Mouse (Mus musculus): ENCODE data around the gene Eif4b. TPM values are rescaled to one million over a fixed set of nuclear protein-coding genes. Genes with fewer than 3 reads are reported as not detected.
A peak's percentile ranks its signal among the peaks of the same experiment; 100 is the strongest.

Gene Eif4b
- polyA plus RNA-seq, 1 experiment from 2014 or later = 125 TPM

DNA sequence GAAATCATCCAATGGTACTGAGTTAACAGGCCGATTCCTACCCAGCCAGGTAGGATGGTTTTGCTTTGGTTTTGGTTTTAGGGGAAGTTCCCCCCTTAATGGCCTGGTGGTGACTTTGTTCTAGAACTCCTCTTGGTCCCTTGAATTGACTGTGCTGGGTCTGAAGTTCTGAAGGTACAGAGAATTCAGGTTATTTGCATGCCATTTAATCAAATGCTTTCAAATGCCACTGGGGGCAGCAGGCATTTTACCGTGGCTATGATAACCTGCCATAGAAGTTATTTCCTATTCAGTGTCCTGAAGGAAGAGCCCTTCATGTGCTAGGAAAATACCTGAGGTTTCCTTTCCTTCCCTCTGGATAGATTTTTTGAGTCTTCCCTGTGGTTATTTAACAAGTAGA, 6.9 kb downstream of the Eif4b start:
- H3K9me3 ChIP-seq (replicated peaks) = no peaks in the 10 kb centered on the region
- H3K27me3 ChIP-seq (ENCODE audit: low read depth, poor library complexity, severe bottlenecking) = no peaks in the 10 kb centered on the region
- peaks cover 9% of the 10 kb centered on the region for H3K4me1 ChIP-seq
- H3K27ac ChIP-seq (replicated peaks) = no peak overlapping the region
- DNase-seq (ENCODE audit: low spot score) = no peak
- peaks cover 73% of the 10 kb centered on the region for H3K36me3 ChIP-seq
- H3K4me3 ChIP-seq = no peak overlapping the region
- WGBS = 78% methylated on average over 2 of the region's 2 CpGs

DNA sequence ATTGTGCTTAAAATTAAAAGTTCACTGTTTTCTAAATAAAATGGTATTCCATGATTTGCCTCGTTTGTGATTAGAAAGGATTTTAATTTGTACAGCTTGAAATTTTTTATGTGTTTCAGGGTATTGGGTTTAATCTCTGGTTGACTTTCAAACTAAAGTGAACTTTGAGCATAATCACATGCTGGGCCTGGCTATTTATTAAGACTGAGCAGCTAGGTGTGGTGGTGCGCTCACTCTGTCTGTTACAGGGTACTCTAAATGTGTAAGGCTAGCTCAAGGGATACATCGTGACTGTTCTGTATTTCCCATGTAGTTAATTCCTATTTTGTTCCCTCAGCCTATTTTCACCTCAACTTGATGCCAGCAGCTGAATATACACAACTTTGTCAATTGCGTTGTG, 8.6 kb downstream of the Eif4b start:
- DNase-seq (ENCODE audit: low spot score) = no peak
- no peak overlapping the region for H3K4me3 ChIP-seq
- WGBS = 91% methylated on average over 4 of the region's 4 CpGs
- H3K36me3 ChIP-seq = peaks cover 85% of the 10 kb centered on the region
- H3K4me1 ChIP-seq = no peaks in the 10 kb centered on the region
- H3K9me3 ChIP-seq (replicated peaks) = no peaks in the 10 kb centered on the region
- no peak overlapping the region for H3K27ac ChIP-seq (replicated peaks)
- H3K27me3 ChIP-seq (ENCODE audit: low read depth, poor library complexity, severe bottlenecking) = no peaks in the 10 kb centered on the region

DNA sequence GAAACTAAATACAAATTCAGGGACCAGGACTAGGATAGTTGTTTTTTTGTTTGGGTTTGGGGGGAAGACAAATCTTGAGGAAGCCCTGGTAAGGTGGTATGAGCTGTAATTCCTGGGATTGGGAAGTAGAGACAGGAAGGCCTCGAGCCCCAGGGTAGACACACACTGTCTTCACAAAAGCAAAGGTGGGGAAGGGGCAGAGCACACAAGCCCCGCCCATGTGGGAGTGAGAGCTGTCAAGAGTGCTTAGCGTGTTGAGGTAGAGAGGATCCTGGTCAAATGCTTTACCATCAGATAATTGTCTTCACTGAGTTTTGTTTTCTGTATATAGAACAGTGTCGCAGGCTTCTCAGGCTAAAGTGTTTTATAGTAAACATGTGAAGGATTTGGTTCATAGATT, 9.5 kb downstream of the Eif4b start:
- no peaks in the 10 kb centered on the region for H3K4me1 ChIP-seq
- peaks cover 89% of the 10 kb centered on the region for H3K36me3 ChIP-seq
- H3K9me3 ChIP-seq (replicated peaks) = no peaks in the 10 kb centered on the region
- WGBS = 87% methylated on average over 4 of the region's 4 CpGs
- H3K4me3 ChIP-seq = no peak overlapping the region
- no peak overlapping the region for H3K27ac ChIP-seq (replicated peaks)
- DNase-seq (ENCODE audit: low spot score) = no peak
- H3K27me3 ChIP-seq (ENCODE audit: low read depth, poor library complexity, severe bottlenecking) = no peaks in the 10 kb centered on the region

DNA sequence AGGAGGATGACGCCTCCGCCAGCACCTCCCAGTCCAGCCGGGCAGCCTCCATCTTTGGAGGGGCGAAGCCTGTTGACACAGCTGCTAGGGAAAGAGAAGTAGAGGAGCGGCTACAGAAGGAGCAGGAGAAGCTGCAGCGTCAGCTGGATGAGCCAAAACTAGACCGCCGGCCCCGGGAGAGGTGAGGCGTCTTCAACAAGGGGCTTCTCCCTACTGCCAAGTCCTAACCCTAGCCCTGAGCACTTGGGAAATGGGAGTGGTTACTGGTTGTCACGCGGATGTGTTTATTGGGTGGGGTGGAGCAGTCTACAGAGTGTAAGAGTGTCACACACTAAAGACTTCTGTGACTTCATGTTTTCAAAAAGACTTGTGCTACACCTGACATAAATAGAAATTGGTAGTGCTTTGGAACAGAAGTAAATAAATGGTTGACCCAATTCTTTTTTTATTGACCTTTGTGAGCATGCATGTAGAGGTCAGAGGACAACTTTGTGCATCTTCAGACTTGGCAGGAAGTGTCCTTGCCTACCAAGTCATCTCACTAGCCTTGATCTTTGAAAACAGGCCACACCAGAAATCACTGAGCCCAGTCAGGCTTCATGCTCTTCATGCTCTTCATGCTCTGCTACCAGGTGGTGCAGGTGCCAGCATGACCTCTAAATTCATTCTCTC, 16.5 kb downstream of the Eif4b start:
- H3K27ac ChIP-seq (replicated peaks) = no peak overlapping the region
- WGBS = 88% methylated on average over 12 of the region's 12 CpGs
- no peaks in the 10 kb centered on the region for H3K9me3 ChIP-seq (replicated peaks)
- H3K27me3 ChIP-seq (ENCODE audit: low read depth, poor library complexity, severe bottlenecking) = no peaks in the 10 kb centered on the region
- H3K4me3 ChIP-seq = no peak overlapping the region
- no peaks in the 10 kb centered on the region for H3K4me1 ChIP-seq
- DNase-seq (ENCODE audit: low spot score) = no peak
- peaks cover 100% of the 10 kb centered on the region for H3K36me3 ChIP-seq

DNA sequence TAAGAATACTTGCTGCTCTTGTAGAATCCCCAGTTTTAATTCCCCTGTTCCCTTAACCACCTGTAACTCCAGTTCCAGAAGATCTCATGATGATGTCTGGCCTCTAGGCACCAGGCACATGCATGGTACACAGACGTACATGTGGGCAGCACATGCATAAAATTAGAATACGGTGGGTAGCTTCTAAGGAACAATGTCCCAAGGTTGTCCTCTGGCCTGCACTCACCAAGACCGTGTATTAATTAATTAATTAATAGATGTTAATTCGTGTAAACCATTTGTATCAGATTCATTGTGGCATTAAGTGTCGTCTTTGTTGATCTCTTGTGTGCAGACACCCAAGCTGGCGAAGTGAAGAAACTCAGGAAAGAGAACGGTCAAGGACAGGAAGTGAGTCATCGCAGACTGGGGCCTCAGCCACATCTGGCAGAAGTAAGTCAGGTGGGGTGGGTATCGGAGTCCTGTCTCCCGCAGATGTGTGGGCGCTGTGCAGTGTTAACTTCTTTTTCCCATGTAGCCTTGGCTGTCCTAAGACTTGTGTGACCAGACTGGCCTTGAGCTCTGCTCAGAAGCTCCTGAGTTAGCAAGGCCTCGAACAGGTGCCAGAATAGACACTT, 17.6 kb downstream of the Eif4b start:
- Histone ChIP-seq H3K9me3 (replicated peaks) (no peaks in the 10 kb centered on the region), H3K27me3 (ENCODE audit: low read depth, poor library complexity, severe bottlenecking) (no peaks in the 10 kb centered on the region), H3K36me3 (peaks cover 100% of the 10 kb centered on the region), H3K4me3 (no peak overlapping the region), H3K4me1 (no peaks in the 10 kb centered on the region), H3K27ac (replicated peaks) (no peak overlapping the region)
- no peak for DNase-seq (ENCODE audit: low spot score)
- WGBS = 92% methylated on average over 12 of the region's 12 CpGs

DNA sequence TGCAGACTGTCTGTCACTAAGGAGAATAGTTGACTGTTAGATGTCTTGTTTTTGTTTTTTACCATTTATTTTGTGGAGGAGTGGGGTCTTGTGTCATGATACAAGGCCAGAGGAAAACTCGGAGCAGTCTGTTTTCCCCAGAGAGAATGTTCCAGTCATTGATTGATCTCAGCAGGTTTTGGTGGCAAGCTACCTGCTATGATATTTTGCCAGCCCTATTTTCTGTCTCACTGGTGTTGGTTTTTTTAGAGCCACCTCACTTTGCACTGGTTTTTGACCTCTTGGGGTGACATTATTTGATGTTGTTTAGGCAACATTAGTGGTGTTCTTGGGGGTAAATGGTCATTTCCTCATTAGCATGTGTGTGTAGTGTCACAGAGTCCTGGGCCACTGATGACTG, 18.1 kb downstream of the Eif4b start:
- no peak for DNase-seq (ENCODE audit: low spot score)
- Histone ChIP-seq H3K27ac (replicated peaks) (no peak overlapping the region), H3K27me3 (ENCODE audit: low read depth, poor library complexity, severe bottlenecking) (no peaks in the 10 kb centered on the region), H3K36me3 (peaks cover 100% of the 10 kb centered on the region), H3K4me3 (no peak overlapping the region), H3K9me3 (replicated peaks) (no peaks in the 10 kb centered on the region), H3K4me1 (no peaks in the 10 kb centered on the region)
- WGBS = 88% methylated on average over 1 of the region's 1 CpGs

DNA sequence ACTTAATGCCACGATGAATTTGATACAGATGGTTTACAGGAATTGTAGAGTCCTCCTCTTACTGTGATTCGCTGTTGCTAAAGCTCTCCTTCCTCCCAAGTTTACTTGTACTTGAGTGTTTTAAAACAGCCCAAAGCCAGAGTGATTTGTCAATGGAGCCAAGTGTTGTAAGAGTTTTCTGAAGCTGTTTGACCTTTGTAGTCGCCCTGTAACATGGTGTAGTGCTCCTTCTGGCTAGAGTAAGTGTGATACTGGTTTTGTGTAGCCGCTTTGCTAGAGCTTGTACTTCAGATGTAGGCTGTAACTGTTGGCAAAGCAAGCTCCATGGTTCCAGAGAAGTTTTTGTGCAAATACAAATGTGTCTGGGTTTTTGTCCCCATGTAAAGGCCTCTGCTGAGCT, 18.6 kb downstream of the Eif4b start:
- 0 out of 2 replicates have a peak, but pooled peaks cover 2% of the 10 kb centered on the region for H3K27me3 ChIP-seq (ENCODE audit: low read depth, poor library complexity, severe bottlenecking)
- H3K4me1 ChIP-seq = 0 out of 2 replicates have a peak, but pooled peaks cover 2% of the 10 kb centered on the region
- DNase-seq (ENCODE audit: low spot score) = no peak
- peaks cover 99% of the 10 kb centered on the region for H3K36me3 ChIP-seq
- WGBS = 93% methylated on average over 4 of the region's 4 CpGs
- no peak overlapping the region for H3K27ac ChIP-seq (replicated peaks)
- H3K9me3 ChIP-seq (replicated peaks) = no peaks in the 10 kb centered on the region
- no peak overlapping the region for H3K4me3 ChIP-seq

DNA sequence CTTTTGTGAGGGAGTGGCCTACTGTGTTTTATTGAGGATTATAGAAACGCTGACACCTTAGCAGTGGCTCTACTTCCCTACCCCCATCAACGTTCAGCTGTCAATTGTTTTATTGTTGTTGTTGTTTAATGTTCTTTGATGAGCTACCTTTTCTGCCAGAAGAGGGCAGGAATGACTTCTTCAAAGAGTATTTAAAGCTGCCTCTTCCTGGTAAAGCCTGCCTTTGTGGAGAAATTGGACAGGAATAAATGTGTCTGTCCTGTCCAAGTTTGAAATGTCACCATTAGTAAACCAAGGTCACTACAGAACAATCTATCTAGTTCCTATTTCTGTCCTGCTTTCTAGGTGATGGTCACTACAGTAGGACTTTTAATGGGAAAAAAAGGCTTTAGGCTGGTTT, 20.6 kb downstream of the Eif4b start:
- no peak overlapping the region for H3K27ac ChIP-seq (replicated peaks)
- H3K4me1 ChIP-seq = peaks cover 13% of the 10 kb centered on the region
- peaks cover 21% of the 10 kb centered on the region for H3K27me3 ChIP-seq (ENCODE audit: low read depth, poor library complexity, severe bottlenecking)
- 88% methylated on average over 2 of the region's 2 CpGs for WGBS
- no peak overlapping the region for H3K4me3 ChIP-seq
- H3K36me3 ChIP-seq = peaks cover 93% of the 10 kb centered on the region
- H3K9me3 ChIP-seq (replicated peaks) = no peaks in the 10 kb centered on the region
- DNase-seq (ENCODE audit: low spot score) = no peak

DNA sequence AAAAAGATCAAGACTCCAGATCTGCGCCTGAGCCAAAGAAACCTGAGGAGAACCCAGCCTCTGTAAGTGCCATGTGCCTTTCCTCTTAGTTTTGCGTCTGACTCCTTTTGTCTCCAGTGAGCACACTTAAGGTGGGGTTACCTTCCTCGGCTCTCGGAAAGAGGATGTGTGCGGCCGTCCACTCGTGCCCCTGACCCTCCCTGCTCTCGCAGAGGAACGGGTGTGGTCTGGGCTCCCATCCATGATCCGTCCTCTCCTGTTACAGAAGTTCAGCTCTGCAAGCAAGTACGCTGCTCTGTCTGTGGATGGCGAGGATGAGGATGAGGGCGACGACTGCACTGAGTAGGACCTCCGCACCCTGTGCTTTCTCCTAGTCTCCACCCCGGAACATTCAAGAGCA, 21.4 kb downstream of the Eif4b start:
- Histone ChIP-seq H3K4me1 (peaks cover 21% of the 10 kb centered on the region), H3K4me3 (no peak overlapping the region), H3K9me3 (replicated peaks) (no peaks in the 10 kb centered on the region), H3K36me3 (peaks cover 85% of the 10 kb centered on the region), H3K27ac (replicated peaks) (no peak overlapping the region), H3K27me3 (ENCODE audit: low read depth, poor library complexity, severe bottlenecking) (peaks cover 29% of the 10 kb centered on the region)
- no peak for DNase-seq (ENCODE audit: low spot score)
- WGBS = 92% methylated on average over 16 of the region's 16 CpGs

DNA sequence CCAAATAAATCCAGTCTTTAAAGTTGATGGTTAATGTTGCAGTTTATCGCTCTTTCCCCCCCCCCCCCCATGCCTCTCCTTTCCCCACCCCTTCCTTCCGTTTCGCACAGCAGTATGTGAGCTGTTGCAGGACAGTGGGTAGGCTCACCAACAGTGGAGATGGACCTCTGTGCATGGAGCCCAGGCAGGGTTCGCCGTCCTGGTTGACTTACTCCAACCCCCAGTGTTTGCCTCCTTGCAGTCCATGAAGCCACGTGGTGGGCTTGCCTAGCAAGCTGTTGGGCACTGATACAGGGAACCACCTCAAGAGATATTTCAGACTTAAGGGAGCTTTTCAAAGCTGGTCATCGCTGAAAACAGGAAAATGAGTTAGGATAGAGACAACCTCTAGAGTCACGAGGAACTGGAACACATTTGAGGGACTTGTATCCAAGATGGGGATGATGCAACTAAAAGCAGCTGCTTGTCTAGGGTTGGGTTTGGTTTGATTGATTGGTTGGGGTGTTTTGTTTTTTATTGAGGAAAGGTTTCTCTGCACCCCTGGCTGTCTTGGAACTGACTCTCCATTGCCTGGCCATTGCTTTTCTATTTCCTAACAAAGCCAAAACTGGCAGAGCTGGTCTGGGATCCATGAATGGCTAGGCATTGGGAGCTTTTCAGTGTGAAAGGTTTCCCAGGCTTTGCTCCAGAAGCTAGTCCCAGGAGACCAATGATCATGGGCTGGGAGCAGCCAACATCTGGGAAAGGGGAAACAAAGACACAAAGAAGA, 23.8 kb downstream of the Eif4b start:
- Histone ChIP-seq H3K4me3 (no peak overlapping the region), H3K27me3 (ENCODE audit: low read depth, poor library complexity, severe bottlenecking) (peaks cover 48% of the 10 kb centered on the region), H3K4me1 (peaks cover 44% of the 10 kb centered on the region), H3K36me3 (peaks cover 61% of the 10 kb centered on the region), H3K27ac (replicated peaks) (no peak overlapping the region), H3K9me3 (replicated peaks) (no peaks in the 10 kb centered on the region)
- no peak for DNase-seq (ENCODE audit: low spot score)
- 84% methylated on average over 8 of the region's 8 CpGs for WGBS

DNA sequence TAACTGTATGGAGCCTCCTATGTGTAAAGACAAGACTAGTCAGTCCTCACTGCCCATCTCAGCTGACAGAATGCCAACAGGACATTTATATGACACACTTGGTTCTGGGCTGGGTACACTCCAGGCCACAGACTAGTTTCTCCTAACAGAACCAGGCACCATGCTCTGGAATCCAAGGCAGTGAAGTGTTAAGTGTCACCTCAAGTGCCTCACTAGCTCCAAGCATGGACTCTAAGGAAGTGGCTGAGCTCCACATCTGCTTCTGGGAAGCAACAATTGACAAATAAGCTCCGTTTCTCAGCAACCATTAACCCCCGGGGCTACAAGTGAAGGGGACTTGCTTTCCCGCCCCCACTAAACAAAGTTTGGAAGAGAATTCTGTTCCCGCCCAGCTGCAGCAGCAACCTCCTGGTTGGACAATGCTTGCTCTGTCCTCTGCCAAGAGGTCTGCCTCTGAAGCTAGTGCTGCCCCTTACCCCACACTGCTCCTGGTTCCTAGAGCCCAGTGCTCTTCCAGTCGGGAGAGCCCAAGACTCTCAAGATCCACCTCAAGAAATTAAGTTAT, 24.5 kb downstream of the Eif4b start:
- Histone ChIP-seq H3K4me3 (no peak overlapping the region), H3K27me3 (ENCODE audit: low read depth, poor library complexity, severe bottlenecking) (peaks cover 56% of the 10 kb centered on the region), H3K27ac (replicated peaks) (no peak overlapping the region), H3K36me3 (peaks cover 54% of the 10 kb centered on the region), H3K4me1 (peaks cover 52% of the 10 kb centered on the region), H3K9me3 (replicated peaks) (no peaks in the 10 kb centered on the region)
- 33% methylated on average over 5 of the region's 5 CpGs for WGBS
- DNase-seq (ENCODE audit: low spot score) = no peak

DNA sequence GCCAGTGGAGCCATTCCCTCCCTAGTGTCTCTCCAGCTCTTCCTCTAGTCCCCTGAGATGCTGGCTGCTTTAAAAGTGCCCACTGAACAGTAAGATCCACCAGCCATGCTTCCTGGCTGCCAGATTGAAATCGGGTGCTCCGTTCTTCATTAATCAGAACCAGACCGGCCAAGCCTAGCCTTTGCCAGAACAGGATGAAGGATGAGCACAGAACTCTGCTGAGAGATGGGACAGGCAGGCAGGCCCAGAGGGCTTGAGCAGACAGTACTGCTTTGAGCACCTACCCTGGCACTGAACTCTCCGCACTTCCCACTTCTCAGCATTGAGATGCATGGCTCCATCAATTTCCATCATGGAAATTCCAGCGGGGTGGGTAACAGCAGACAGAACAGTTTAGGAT, 25.7 kb downstream of the Eif4b start:
- Histone ChIP-seq H3K4me3 (peak overlapping the region; percentile 63; the same call in 1 of the 2 replicates), H3K4me1 (peaks cover 64% of the 10 kb centered on the region), H3K27me3 (ENCODE audit: low read depth, poor library complexity, severe bottlenecking) (peaks cover 68% of the 10 kb centered on the region), H3K9me3 (replicated peaks) (no peaks in the 10 kb centered on the region), H3K36me3 (peaks cover 42% of the 10 kb centered on the region), H3K27ac (replicated peaks) (no peak overlapping the region)
- 57% methylated on average over 5 of the region's 5 CpGs for WGBS
- DNase-seq (ENCODE audit: low spot score) = no peak

DNA sequence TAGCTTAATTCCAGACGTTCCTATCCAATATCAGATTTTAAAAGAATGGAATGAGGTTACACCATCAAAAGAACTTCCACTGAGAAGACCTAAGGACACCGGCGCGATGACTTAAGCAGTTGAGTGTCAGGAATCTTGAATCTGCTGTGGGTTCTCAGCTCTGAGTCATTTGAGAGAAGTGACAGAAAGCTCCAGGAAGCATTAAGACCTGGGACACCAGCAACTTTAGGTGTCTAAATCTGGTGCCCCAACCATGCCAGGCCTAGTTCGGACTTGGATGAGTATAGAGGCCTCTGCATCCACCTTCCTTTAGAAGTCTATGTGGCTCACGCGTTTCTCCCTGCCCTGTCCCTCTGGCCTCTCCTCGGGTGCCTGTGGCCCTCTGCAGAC, 26.2 kb downstream of the Eif4b start:
- no peaks in the 10 kb centered on the region for H3K9me3 ChIP-seq (replicated peaks)
- peaks cover 73% of the 10 kb centered on the region for H3K27me3 ChIP-seq (ENCODE audit: low read depth, poor library complexity, severe bottlenecking)
- DNase-seq (ENCODE audit: low spot score) = no peak
- H3K36me3 ChIP-seq = peaks cover 37% of the 10 kb centered on the region
- H3K4me3 ChIP-seq = peak overlapping the region; percentile 63
- H3K4me1 ChIP-seq = peaks cover 67% of the 10 kb centered on the region
- 25% methylated on average over 8 of the region's 8 CpGs for WGBS
- H3K27ac ChIP-seq (replicated peaks) = peak overlapping the region; percentile 83
